Comparison of ENCODE assay signal across 8 mouse cellular contexts in genomic region chr19:45953286-45953685, GRCm38 (mm10). TPM values are rescaled to one million over a fixed set of nuclear protein-coding genes. Genes with fewer than 3 reads are reported as not detected.
DNase-seq lines count a peak whose midpoint lies in the region.

No protein-coding gene starts in this region.

- DNase-seq in adrenal gland, postnatal 10 days, result peak; percentile 32
- DNase-seq in adrenal gland, postnatal 4 days (ENCODE audit: low spot score in 2 of 2), result no peak
- DNase-seq in left cerebral cortex, adult 18-20 months (ENCODE audit: low spot score in 2 of 2), result peak; percentile 22 to 23
- DNase-seq in left cerebral cortex, adult 11 months (ENCODE audit: low spot score), result no peak
- DNase-seq in adipocyte (ENCODE audit: low spot score), result peak; percentile 51
- DNase-seq in kidney, postnatal 36 days, result peak; percentile 21 to 34
- peak; percentile 36 to 48 for DNase-seq in right cerebral cortex, adult 2 months (ENCODE audit: low spot score in 2 of 2)
- DNase-seq in urinary bladder, postnatal 25 days (ENCODE audit: low spot score), result no peak

RNA-seq across cellular contexts. Expression of gene Armh3, which starts 45.0 kb away (rescaled TPM):
- total RNA-seq in adrenal gland, postnatal 10 days (2021), result 10 to 100 TPM; 14.6 to 19.2 TPM
- 10 to 100 TPM; 21.6 to 21.9 TPM for total RNA-seq in adrenal gland, postnatal 4 days (2021)
- total RNA-seq in left cerebral cortex, adult 18-20 months (2021), result 10 to 100 TPM; 17.5 to 20.2 TPM

RNA-seq across cellular contexts. Expression of gene Hps6, which starts 50.0 kb away (rescaled TPM):
- 10 to 100 TPM in 1 of 2 experiments, 1 to 10 TPM in 1; 9.9 to 12.0 TPM for total RNA-seq in adrenal gland, postnatal 10 days (2021)
- total RNA-seq in adrenal gland, postnatal 4 days (2021), result 10 to 100 TPM; 16.5 to 17.1 TPM
- 1 to 10 TPM; 7.8 to 8.4 TPM for total RNA-seq in left cerebral cortex, adult 18-20 months (2021)

Comparison
In these comparisons a context has a peak if more than half of its experiments do, and no peak if none do; other contexts are left out.
1. DNase-seq: peak in adrenal gland, postnatal 10 days (single experiment), left cerebral cortex, adult 18-20 months (2 of 2), adipocyte (single experiment), kidney, postnatal 36 days (2 of 2) and right cerebral cortex, adult 2 months (2 of 2); none in adrenal gland, postnatal 4 days (0 of 2), left cerebral cortex, adult 11 months (single experiment) and urinary bladder, postnatal 25 days (single experiment).